Mouse (Mus musculus): Measurements from ENCODE around the gene Rgs4.

GRCm38 (mm10) chr1:169764619-169764955 lies 17.1 kb upstream of the Rgs4 start:
- no peak for TF ChIP-seq GATA1 (IDR thresholded peaks at IDR 0.05; ENCODE audit: low read length)
- TF ChIP-seq TAL1 (IDR thresholded peaks at IDR 0.05; ENCODE audit: low read length) = no peak
